Mouse (Mus musculus) liver, embryonic 12.5 days (tissue): ENCODE data around the gene Rad51b. TPM values are rescaled to one million over a fixed set of nuclear protein-coding genes. Genes with fewer than 3 reads are reported as not detected.

Experiments
- ATAC-seq: fragments of 200-750 bp; cut with Nextera tagmentation; 2 replicates; pipeline ENCODE4 v1.8.0; 2017; ENCODE audit warnings: moderate number of reproducible peaks, mild to moderate bottlenecking, moderate library complexity
- H3K27ac ChIP-seq: fragments of 300-500 bp; sonication (generic); 2 replicates; pipeline ENCODE4 v1.5.1; 2016; ENCODE audit warnings: mild to moderate bottlenecking
- H3K27me3 ChIP-seq: fragments of 300-500 bp; sonication (generic); replicated peaks from 2 replicates; pipeline ENCODE4 v1.6.1; 2016; ENCODE audit warnings: mild to moderate bottlenecking, moderate library complexity
- H3K36me3 ChIP-seq: fragments of 300-500 bp; sonication (generic); 2 replicates; pipeline ENCODE4 v1.6.1; 2016; ENCODE audit warnings: mild to moderate bottlenecking, moderate library complexity
- H3K4me1 ChIP-seq: fragments of 300-500 bp; sonication (generic); 2 replicates; pipeline ENCODE4 v1.6.1; 2016
- H3K4me2 ChIP-seq: fragments of 300-500 bp; sonication (generic); 2 replicates; pipeline ENCODE4 v1.6.1; 2016; ENCODE audit warnings: mild to moderate bottlenecking, moderate library complexity
- H3K4me3 ChIP-seq: fragments of 300-500 bp; sonication (generic); 2 replicates; pipeline ENCODE4 v1.5.1; 2016; ENCODE audit warnings: mild to moderate bottlenecking, moderate library complexity
- H3K9ac ChIP-seq: fragments of 300-500 bp; sonication (generic); 2 replicates; pipeline ENCODE4 v1.6.1; 2016; ENCODE audit warnings: mild to moderate bottlenecking, moderate library complexity
- H3K9me3 ChIP-seq: fragments of 300-500 bp; sonication (generic); replicated peaks from 2 replicates; pipeline ENCODE4 v1.6.1; 2016; ENCODE audit warnings: mild to moderate bottlenecking, moderate library complexity
- WGBS: fragments of 180-500 bp; shearing (Covaris S2); methylation state at CpG from one replicate; pipeline ENCODE4 v1.1.7; 2016; ENCODE audit not compliant: insufficient replicate concordance; 5-methylcytosine and 5-hydroxymethylcytosine counted together
- polyA plus RNA-seq: library from polyadenylated mRNA; unstranded; fragments of >200 nt; fragmentation: Nextera tagmentation; extraction: Ambion mirVana; gene quantifications from 2 replicates; pipeline ENCODE4 v1.2.1, GENCODE M21; 2016

Rad51b gene
- polyA plus RNA-seq, 1 experiment from 2014 or later: 7.5 TPM

DNA sequence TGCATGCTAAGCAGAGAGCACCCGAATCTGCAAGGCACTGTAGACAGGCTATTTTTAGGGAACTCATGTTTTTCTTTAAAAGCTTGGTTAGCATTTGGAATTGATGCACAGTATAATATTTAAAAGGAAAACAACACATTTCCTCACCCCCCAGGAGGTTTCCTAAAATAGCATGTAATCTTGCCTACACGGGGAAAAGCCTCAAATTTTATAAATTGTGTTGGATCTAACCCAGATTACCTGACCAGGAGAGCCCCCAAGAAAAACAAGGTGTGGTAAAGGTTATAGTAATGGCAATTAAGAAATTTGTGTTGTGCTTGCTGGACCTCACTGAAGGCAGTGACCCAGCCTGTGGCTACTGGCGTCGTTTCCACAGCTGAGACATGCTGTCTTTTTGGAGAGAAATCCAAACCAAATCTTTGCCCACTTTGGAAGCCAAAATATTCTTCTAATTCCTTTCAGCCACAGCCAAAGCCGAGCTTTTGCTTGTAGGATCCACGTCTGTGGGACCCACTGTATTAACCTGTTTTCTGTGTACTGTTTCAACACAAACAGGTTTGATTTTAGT is 282.0 kb downstream of the Rad51b start:
- Histone ChIP-seq H3K27me3 (no peaks in the 10 kb centered on the region), H3K27ac (no peak overlapping the region), H3K9me3 (no peaks in the 10 kb centered on the region), H3K4me2 (no peak overlapping the region), H3K4me1 (no peaks in the 10 kb centered on the region), H3K9ac (no peak overlapping the region), H3K36me3 (no peaks in the 10 kb centered on the region), H3K4me3 (no peak overlapping the region)
- ATAC-seq: no peak
- WGBS: 70% methylated on average over 6 of the region's 6 CpGs

DNA sequence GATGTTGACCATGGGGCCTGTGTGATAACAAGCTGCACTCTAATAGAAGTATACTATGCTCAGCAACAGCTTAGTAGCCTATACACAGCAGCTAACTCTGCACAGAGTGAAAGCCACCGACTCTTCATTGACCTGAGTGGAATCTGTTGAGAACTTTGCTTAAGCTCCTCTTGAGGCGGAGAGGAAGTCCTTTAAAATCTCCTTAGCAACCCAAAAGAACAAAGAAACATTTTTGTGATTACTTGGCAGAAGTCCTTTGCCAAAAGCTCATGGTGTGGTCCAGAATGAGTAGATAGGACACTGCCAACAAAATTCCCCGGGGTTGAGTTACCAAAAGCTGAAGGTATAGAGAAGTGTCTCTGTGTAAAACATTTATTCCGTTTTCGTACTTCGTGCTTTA is 282.8 kb downstream of the Rad51b start:
- Histone ChIP-seq H3K4me1 (no peaks in the 10 kb centered on the region), H3K4me2 (no peak overlapping the region), H3K36me3 (no peaks in the 10 kb centered on the region), H3K9me3 (no peaks in the 10 kb centered on the region), H3K4me3 (no peak overlapping the region), H3K27me3 (no peaks in the 10 kb centered on the region), H3K9ac (no peak overlapping the region), H3K27ac (no peak overlapping the region)
- 85% methylated on average over 6 of the region's 6 CpGs for WGBS
- no peak for ATAC-seq

DNA sequence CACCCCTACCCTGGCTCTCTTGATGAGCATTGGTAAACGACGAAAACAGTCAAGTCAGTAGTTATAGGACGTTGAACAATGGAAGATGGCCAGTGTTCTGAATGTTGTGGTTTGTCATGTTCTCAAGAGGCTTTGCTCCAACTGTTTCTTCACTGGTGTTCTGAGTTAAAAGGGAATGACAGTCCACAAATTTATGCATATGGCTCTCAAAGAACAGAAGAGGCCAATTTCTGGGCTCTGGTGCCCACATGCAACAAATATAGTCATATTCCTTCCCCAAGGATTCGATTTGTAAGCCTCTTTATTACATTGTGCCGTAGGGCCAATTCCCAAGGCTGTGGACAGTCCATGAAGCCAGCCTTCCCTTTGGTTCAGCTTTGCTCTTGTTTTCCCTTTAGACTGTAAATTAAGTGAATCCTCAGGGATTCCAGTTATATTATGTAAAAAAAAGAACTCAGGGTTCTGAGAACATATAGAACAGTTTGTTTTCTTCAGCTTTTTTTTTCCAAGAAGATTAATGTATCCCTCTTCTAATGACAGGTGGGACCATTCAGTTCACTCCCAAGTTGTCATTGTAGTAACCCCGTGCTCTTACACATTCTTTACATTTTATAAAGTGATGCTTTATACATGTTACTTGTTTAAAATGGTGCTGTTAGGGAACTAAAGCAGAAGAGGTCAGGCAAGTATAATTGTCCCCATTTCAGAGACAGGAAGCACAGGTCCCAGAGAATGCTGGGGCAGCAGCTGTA is 287.6 kb downstream of the Rad51b start:
- Histone ChIP-seq H3K4me3 (no peak overlapping the region), H3K36me3 (no peaks in the 10 kb centered on the region), H3K4me1 (no peaks in the 10 kb centered on the region), H3K27me3 (no peaks in the 10 kb centered on the region), H3K9ac (no peak overlapping the region), H3K9me3 (no peaks in the 10 kb centered on the region), H3K27ac (no peak overlapping the region), H3K4me2 (no peak overlapping the region)
- 72% methylated on average over 6 of the region's 6 CpGs for WGBS
- no peak for ATAC-seq

DNA sequence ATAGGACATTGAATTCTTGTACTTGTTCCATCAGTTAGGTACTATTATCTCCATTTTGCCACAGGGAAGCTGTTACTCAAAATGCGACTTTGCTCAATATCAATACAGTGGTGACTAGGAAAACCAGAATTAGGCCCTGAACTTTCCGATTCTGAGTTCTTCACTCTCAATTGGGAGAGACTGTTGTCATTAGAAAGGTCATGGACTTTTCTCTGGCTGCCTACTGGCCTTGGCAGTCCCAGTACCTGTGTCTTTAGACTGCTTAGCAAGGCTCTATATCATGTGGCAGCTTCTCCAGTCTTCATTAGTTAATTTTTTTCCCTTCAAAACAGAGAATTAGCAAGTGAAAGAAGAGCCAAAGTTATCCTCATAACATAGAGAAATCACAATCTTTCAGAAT is 288.3 kb downstream of the Rad51b start:
- Histone ChIP-seq H3K4me1 (no peaks in the 10 kb centered on the region), H3K9ac (no peak overlapping the region), H3K4me2 (no peak overlapping the region), H3K27ac (no peak overlapping the region), H3K9me3 (no peaks in the 10 kb centered on the region), H3K4me3 (no peak overlapping the region), H3K27me3 (no peaks in the 10 kb centered on the region), H3K36me3 (no peaks in the 10 kb centered on the region)
- 70% methylated on average over 2 of the region's 2 CpGs for WGBS
- no peak for ATAC-seq

GRCm38 (mm10) chr12:79588831-79589230 is 291.7 kb downstream of the Rad51b start:
- Histone ChIP-seq H3K27ac (no peak overlapping the region), H3K4me2 (no peak overlapping the region), H3K27me3 (no peaks in the 10 kb centered on the region), H3K9me3 (no peaks in the 10 kb centered on the region), H3K4me3 (no peak overlapping the region), H3K9ac (no peak overlapping the region), H3K4me1 (no peaks in the 10 kb centered on the region), H3K36me3 (no peaks in the 10 kb centered on the region)
- ATAC-seq: no peak
- WGBS: 86% methylated on average over 4 of the region's 4 CpGs

DNA sequence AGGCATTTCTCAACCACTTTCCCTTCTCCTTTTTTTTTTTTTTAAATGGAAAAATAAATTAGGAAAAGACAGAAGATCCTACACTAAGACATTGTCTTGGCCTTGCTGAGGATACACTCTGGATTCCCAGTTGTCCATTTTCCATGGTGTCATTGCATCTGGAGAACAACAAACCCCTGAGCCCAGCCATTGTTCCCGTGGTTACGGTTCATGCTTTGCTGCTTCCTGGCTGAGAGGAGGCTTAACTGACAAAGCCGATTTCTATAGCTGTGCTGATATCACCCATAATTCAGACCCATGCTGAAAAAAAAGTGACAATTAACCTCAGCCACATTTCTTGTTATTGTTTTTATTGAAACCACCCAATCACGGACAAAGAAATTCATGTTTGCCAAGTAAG is 295.1 kb downstream of the Rad51b start:
- 69% methylated on average over 4 of the region's 4 CpGs for WGBS
- H3K4me2 ChIP-seq: no peak overlapping the region
- ATAC-seq: no peak
- 0 out of 2 replicates have a peak, but pooled peaks cover 2% of the 10 kb centered on the region for H3K4me1 ChIP-seq
- H3K27ac ChIP-seq: no peak overlapping the region
- no peaks in the 10 kb centered on the region for H3K27me3 ChIP-seq
- H3K9me3 ChIP-seq: no peaks in the 10 kb centered on the region
- H3K4me3 ChIP-seq: no peak overlapping the region
- no peaks in the 10 kb centered on the region for H3K36me3 ChIP-seq
- no peak overlapping the region for H3K9ac ChIP-seq

DNA sequence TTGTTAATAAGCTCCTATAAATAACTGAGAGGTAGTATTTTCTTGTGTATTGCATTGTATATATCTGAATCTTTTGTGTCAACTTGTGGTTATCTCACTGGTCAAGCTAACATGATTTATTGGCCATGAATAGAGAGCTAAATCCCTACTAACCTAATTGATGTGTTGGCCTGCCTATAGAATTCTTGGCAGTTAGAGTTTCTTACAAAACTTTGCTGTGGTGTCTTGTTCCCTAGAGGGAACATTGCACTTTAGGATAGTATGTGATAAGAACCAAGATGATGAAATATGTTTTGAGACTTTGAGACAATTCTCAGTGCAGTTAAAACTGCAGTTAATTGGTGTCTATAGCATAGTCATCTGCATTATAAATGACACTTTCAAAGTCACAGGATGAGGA is 299.8 kb downstream of the Rad51b start:
- Histone ChIP-seq H3K4me1 (peaks cover 9% of the 10 kb centered on the region; the same call in 1 of the 2 replicates), H3K9ac (no peak overlapping the region), H3K4me3 (no peak overlapping the region), H3K27me3 (no peaks in the 10 kb centered on the region), H3K4me2 (no peak overlapping the region), H3K9me3 (no peaks in the 10 kb centered on the region), H3K27ac (no peak overlapping the region), H3K36me3 (no peaks in the 10 kb centered on the region)
- ATAC-seq: no peak

- Histone ChIP-seq H3K9me3 (no peaks in the 10 kb centered on the region), H3K4me2 (no peak overlapping the region), H3K4me3 (no peak overlapping the region), H3K4me1 (peaks cover 9% of the 10 kb centered on the region), H3K36me3 (no peaks in the 10 kb centered on the region), H3K9ac (no peak overlapping the region), H3K27me3 (no peaks in the 10 kb centered on the region), H3K27ac (no peak overlapping the region)
- WGBS: 76% methylated on average over 2 of the region's 2 CpGs
- ATAC-seq: no peak
Observed at GRCm38 (mm10) chr12:79597351-79597750, 300.3 kb downstream of the Rad51b start.

DNA sequence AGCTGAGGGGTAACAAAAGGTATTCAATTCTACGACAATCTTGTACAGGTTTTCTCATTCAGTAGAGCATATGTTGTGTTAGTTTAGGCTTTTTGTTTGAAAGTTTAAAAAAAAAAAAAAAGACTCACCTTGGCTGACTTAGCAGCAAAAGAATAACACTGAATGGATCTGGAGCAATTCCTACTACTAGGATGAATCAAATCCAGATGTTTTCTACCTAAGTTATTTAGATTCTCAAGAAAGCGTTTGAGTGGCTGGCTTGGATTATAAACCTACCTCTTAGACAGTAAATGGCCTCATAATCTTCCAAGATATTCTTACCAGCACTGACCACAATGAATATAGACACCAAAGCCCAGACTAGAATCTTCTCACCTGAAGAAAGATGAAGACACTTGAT is 300.7 kb downstream of the Rad51b start:
- no peak overlapping the region for H3K4me2 ChIP-seq
- no peaks in the 10 kb centered on the region for H3K36me3 ChIP-seq
- no peak overlapping the region for H3K27ac ChIP-seq
- no peak overlapping the region for H3K4me3 ChIP-seq
- H3K9ac ChIP-seq: no peak overlapping the region
- WGBS: 77% methylated on average over 2 of the region's 2 CpGs
- peaks cover 9% of the 10 kb centered on the region for H3K4me1 ChIP-seq
- H3K9me3 ChIP-seq: no peaks in the 10 kb centered on the region
- ATAC-seq: no peak
- H3K27me3 ChIP-seq: no peaks in the 10 kb centered on the region

DNA sequence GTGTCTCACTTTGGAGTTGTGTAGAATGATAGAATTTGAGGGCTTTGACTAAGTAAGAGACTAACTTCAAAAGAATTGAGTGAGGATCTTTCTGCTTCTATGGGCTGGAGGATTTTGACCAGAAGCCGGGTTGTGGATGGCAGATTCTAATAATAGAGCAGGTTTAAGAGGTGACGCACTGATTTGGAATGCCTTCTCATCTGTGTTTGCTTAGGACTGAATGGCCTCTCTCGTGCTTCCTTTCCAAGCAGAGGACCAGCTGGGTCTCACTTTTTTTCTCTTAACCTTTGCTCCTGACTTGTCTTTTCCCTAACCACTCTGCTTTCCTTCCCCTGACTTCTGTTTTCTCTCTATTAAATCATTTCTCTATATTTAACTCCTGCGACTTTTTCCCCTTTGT is 301.4 kb downstream of the Rad51b start:
- H3K36me3 ChIP-seq: no peaks in the 10 kb centered on the region
- H3K4me1 ChIP-seq: peaks cover 9% of the 10 kb centered on the region
- H3K27ac ChIP-seq: no peak overlapping the region
- no peaks in the 10 kb centered on the region for H3K27me3 ChIP-seq
- 59% methylated on average over 4 of the region's 4 CpGs for WGBS
- H3K4me3 ChIP-seq: no peak overlapping the region
- no peak for ATAC-seq
- no peaks in the 10 kb centered on the region for H3K9me3 ChIP-seq
- H3K4me2 ChIP-seq: no peak overlapping the region
- no peak overlapping the region for H3K9ac ChIP-seq

DNA sequence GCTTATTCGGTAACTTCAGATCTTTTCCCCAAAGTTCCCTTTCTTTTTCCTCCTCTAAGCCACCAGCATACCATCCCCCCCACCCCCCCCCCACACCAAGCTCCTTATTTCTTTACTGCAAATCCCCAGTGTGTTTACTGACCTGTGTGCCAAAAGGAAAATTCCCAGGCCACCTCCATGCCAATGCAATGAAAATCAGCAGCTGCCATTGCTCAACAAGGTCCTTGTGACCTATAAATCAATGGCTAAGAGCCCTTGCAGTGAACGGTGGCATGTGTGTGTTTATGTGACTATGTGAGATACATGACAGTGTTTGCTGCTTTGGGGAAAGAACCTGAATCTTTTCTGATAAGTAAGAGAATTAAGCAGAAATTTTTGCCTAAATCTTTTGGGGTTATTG is 301.8 kb downstream of the Rad51b start:
- WGBS: 58% methylated on average over 2 of the region's 2 CpGs
- H3K9me3 ChIP-seq: no peaks in the 10 kb centered on the region
- no peak overlapping the region for H3K9ac ChIP-seq
- no peak for ATAC-seq
- H3K4me3 ChIP-seq: no peak overlapping the region
- no peak overlapping the region for H3K27ac ChIP-seq
- peaks cover 11% of the 10 kb centered on the region for H3K4me1 ChIP-seq
- no peak overlapping the region for H3K4me2 ChIP-seq
- no peaks in the 10 kb centered on the region for H3K36me3 ChIP-seq
- no peaks in the 10 kb centered on the region for H3K27me3 ChIP-seq

GRCm38 (mm10) chr12:79600149-79600769 is 303.2 kb downstream of the Rad51b start:
- Histone ChIP-seq H3K4me1 (peaks cover 24% of the 10 kb centered on the region), H3K9me3 (no peaks in the 10 kb centered on the region), H3K36me3 (no peaks in the 10 kb centered on the region), H3K4me2 (no peak overlapping the region), H3K27me3 (no peaks in the 10 kb centered on the region), H3K9ac (no peak overlapping the region), H3K4me3 (no peak overlapping the region), H3K27ac (no peak overlapping the region)
- 78% methylated on average over 11 of the region's 11 CpGs for WGBS
- no peak for ATAC-seq
